Mouse (Mus musculus): ENCODE results near the gene Olfr282.

DNA sequence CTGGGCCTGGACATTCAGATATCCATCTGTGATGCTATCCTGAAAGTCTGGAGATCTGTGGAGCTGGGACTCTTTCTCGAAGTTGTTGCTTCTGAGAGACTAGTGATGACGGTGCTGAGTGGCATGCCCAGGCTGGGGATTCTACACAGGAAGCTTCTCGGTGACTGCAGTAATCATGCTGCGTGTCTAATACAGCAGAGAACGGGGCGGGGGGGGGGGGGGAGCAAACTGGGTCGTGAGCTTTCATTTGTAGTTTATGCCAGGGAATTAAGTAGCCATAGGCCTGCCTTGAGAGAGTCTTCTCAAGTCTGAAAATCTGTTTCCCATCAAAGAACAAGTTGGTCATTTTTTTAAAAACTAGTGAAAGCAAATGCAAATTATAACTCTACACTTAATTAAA is 12.9 kb upstream of the Olfr282 start:
- no peak for TF ChIP-seq GATA1 (IDR thresholded peaks at IDR 0.05; ENCODE audit: low read length)
- TF ChIP-seq TAL1 (IDR thresholded peaks at IDR 0.05; ENCODE audit: low read length), result no peak

All from erythroblast, embryonic 14.5 days (primary cell).